In the genomic region with DNA sequence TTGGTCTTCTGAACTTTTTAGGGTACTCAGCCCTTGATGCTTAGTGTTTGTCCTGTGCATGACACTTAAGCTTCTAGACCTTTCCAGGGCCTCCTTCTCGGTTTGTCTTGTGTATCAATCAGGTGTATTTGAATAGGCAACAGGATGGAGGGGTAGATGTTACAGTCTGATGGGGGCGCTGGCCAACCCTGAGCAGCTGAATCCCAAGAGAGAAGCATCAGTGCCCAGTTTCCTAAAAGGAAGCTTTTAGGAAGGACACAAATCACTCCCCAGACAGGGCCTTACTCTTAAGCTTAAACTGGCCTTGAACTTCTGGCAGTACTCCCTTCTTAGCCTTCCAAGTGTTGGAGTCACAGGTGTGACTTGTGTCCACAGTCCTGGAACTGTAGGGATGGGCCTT, we compare ENCODE assay signal across 8 mouse cellular contexts. TPM values are rescaled to one million over a fixed set of nuclear protein-coding genes. Genes with fewer than 3 reads are reported as not detected.
DNase-seq lines count a peak whose midpoint lies in the region; ATAC-seq lines count a peak whose summit lies in the region.

No protein-coding gene starts in this region.

- no peak for ATAC-seq in lung, embryonic 15.5 days (ENCODE audit: borderline replicate concordance, extremely low read depth, low FRiP score, low TSS enrichment)
- no peak for ATAC-seq in embryonic facial prominence, embryonic 15.5 days (ENCODE audit: insufficient number of reproducible peaks, low FRiP score, low TSS enrichment, low read depth)
- ATAC-seq in neural tube, embryonic 15.5 days (ENCODE audit: low FRiP score) = no peak

- no peaks in the 10 kb centered on the region for H3K9me3 ChIP-seq in lung, embryonic 15.5 days
- H3K9me3 ChIP-seq in embryonic facial prominence, embryonic 15.5 days (replicated peaks) = no peaks in the 10 kb centered on the region
- no peaks in the 10 kb centered on the region for H3K9me3 ChIP-seq in neural tube, embryonic 15.5 days (replicated peaks)

- 0% methylated on average over 2 of the region's 2 CpGs for WGBS in lung, embryonic 15.5 days
- WGBS in embryonic facial prominence, embryonic 15.5 days = 0% methylated on average over 2 of the region's 2 CpGs
- 5% methylated on average over 2 of the region's 2 CpGs for WGBS in neural tube, embryonic 15.5 days

- H3K4me3 ChIP-seq in lung, embryonic 15.5 days = peak overlapping the region; percentile 93
- peak overlapping the region; percentile 98 for H3K4me3 ChIP-seq in embryonic facial prominence, embryonic 15.5 days (replicated peaks)
- H3K4me3 ChIP-seq in neural tube, embryonic 15.5 days (replicated peaks) = peak overlapping the region; percentile 90

- peaks cover 14% of the 10 kb centered on the region for H3K36me3 ChIP-seq in lung, embryonic 15.5 days
- peaks cover 16% of the 10 kb centered on the region for H3K36me3 ChIP-seq in embryonic facial prominence, embryonic 15.5 days
- peaks cover 24% of the 10 kb centered on the region for H3K36me3 ChIP-seq in neural tube, embryonic 15.5 days

- DNase-seq in lung, adult 18-20 months = no peak
- peak; percentile 35 for DNase-seq in kidney, postnatal 10 days
- no peak for DNase-seq in urinary bladder, postnatal 36 days (ENCODE audit: low spot score in 2 of 2)
- DNase-seq in cerebellum, adult 18-20 months = no peak
- DNase-seq in spleen, adult 18-20 months = no peak

- peak overlapping the region; percentile 79 for H3K4me2 ChIP-seq in lung, embryonic 15.5 days
- peak overlapping the region; percentile 56 for H3K4me2 ChIP-seq in embryonic facial prominence, embryonic 15.5 days (replicated peaks)
- peak overlapping the region; percentile 67 for H3K4me2 ChIP-seq in neural tube, embryonic 15.5 days

- no peaks in the 10 kb centered on the region for H3K27me3 ChIP-seq in lung, embryonic 15.5 days
- H3K27me3 ChIP-seq in embryonic facial prominence, embryonic 15.5 days = no peaks in the 10 kb centered on the region
- no peaks in the 10 kb centered on the region for H3K27me3 ChIP-seq in neural tube, embryonic 15.5 days (replicated peaks)

- peak overlapping the region; percentile 87 for H3K9ac ChIP-seq in lung, embryonic 15.5 days
- peak overlapping the region; percentile 50 for H3K9ac ChIP-seq in embryonic facial prominence, embryonic 15.5 days
- H3K9ac ChIP-seq in neural tube, embryonic 15.5 days (replicated peaks) = peak overlapping the region; percentile 66

- H3K27ac ChIP-seq in lung, embryonic 15.5 days = peak overlapping the region; percentile 99
- H3K27ac ChIP-seq in embryonic facial prominence, embryonic 15.5 days (replicated peaks) = peak overlapping the region; percentile 90
- peak overlapping the region; percentile 90 for H3K27ac ChIP-seq in neural tube, embryonic 15.5 days (replicated peaks)

- peaks cover 33% of the 10 kb centered on the region for H3K4me1 ChIP-seq in lung, embryonic 15.5 days
- peaks cover 26% of the 10 kb centered on the region for H3K4me1 ChIP-seq in embryonic facial prominence, embryonic 15.5 days
- peaks cover 43% of the 10 kb centered on the region for H3K4me1 ChIP-seq in neural tube, embryonic 15.5 days

RNA-seq across cellular contexts. Expression of a gene that starts 1.0 kb away (rescaled TPM):
- 270 and 276 TPM in 2 replicates for polyA plus RNA-seq in lung, embryonic 15.5 days (2015; fragmentation: Nextera tagmentation; extraction: Ambion mirVana)
- polyA plus RNA-seq in embryonic facial prominence, embryonic 15.5 days (2015; fragmentation: Nextera tagmentation; extraction: Ambion mirVana) = 210 and 221 TPM in 2 replicates
- 118 and 133 TPM in 2 replicates for polyA plus RNA-seq in neural tube, embryonic 15.5 days (2015; fragmentation: Nextera tagmentation; extraction: Ambion mirVana)

RNA-seq across cellular contexts. Expression of a gene that starts 1.1 kb away (rescaled TPM):
- 119 and 126 TPM in 2 replicates for polyA plus RNA-seq in lung, embryonic 15.5 days (2015; fragmentation: Nextera tagmentation; extraction: Ambion mirVana)
- 91.9 and 100 TPM in 2 replicates for polyA plus RNA-seq in embryonic facial prominence, embryonic 15.5 days (2015; fragmentation: Nextera tagmentation; extraction: Ambion mirVana)
- 136 and 148 TPM in 2 replicates for polyA plus RNA-seq in neural tube, embryonic 15.5 days (2015; fragmentation: Nextera tagmentation; extraction: Ambion mirVana)

RNA-seq across cellular contexts. Expression of a gene that starts 17.7 kb away (rescaled TPM):
- 0.21 and 0.25 TPM in 2 replicates for polyA plus RNA-seq in lung, embryonic 15.5 days (2015; fragmentation: Nextera tagmentation; extraction: Ambion mirVana)
- polyA plus RNA-seq in embryonic facial prominence, embryonic 15.5 days (2015; fragmentation: Nextera tagmentation; extraction: Ambion mirVana) = 0.98 and 1.0 TPM in 2 replicates
- 0.72 and 0.84 TPM in 2 replicates for polyA plus RNA-seq in neural tube, embryonic 15.5 days (2015; fragmentation: Nextera tagmentation; extraction: Ambion mirVana)

RNA-seq across cellular contexts. Expression of a gene that starts 20.9 kb away (rescaled TPM):
- polyA plus RNA-seq in lung, embryonic 15.5 days (2015; fragmentation: Nextera tagmentation; extraction: Ambion mirVana) = 12.8 and 13.5 TPM in 2 replicates
- polyA plus RNA-seq in embryonic facial prominence, embryonic 15.5 days (2015; fragmentation: Nextera tagmentation; extraction: Ambion mirVana) = 23.0 and 25.5 TPM in 2 replicates
- polyA plus RNA-seq in neural tube, embryonic 15.5 days (2015; fragmentation: Nextera tagmentation; extraction: Ambion mirVana) = 17.0 and 17.7 TPM in 2 replicates

RNA-seq across cellular contexts. Expression of a gene that starts 21.4 kb away (rescaled TPM):
- polyA plus RNA-seq in lung, embryonic 15.5 days (2015; fragmentation: Nextera tagmentation; extraction: Ambion mirVana) = 1.6 TPM in 2 replicates
- polyA plus RNA-seq in embryonic facial prominence, embryonic 15.5 days (2015; fragmentation: Nextera tagmentation; extraction: Ambion mirVana) = 2.7 and 2.9 TPM in 2 replicates
- polyA plus RNA-seq in neural tube, embryonic 15.5 days (2015; fragmentation: Nextera tagmentation; extraction: Ambion mirVana) = 3.0 and 3.4 TPM in 2 replicates
